Mouse (Mus musculus): ENCODE measurements around the gene Gprc5b. TPM values are rescaled to one million over a fixed set of nuclear protein-coding genes. Genes with fewer than 3 reads are reported as not detected.

The Gprc5b gene
- polyA plus RNA-seq, 1 experiment from 2014 or later: 0.17 TPM

DNA sequence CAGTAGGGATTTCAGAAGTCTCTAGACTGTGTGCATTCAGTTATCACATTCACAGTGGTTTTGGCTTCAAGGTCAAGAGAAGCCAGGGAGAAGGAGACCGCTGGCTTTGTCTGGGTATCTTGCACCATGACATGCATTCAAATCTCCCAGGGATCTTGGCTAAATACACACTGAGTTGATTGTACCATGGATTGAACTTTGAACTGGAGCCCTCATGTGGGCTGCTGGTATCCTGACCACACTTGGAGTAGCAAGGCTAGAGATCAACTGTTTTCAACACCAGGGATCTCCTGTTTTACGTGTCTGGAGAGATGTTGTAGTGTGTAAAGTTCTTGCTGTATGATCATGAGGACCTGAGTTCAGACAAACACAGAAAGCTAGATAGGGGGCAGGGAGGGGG is 4.8 kb upstream of the Gprc5b start:
- 49% methylated on average over 2 of the region's 2 CpGs for WGBS (ENCODE audit: insufficient replicate concordance)
- H3K9me3 ChIP-seq (replicated peaks): no peaks in the 10 kb centered on the region
- H3K9ac ChIP-seq: no peak overlapping the region
- H3K36me3 ChIP-seq (replicated peaks): no peaks in the 10 kb centered on the region
- no peak overlapping the region for H3K4me3 ChIP-seq (replicated peaks)
- no peak overlapping the region for H3K4me2 ChIP-seq
- peaks cover 6% of the 10 kb centered on the region for H3K4me1 ChIP-seq (replicated peaks)
- peaks cover 19% of the 10 kb centered on the region for H3K27me3 ChIP-seq
- H3K27ac ChIP-seq (replicated peaks): no peak overlapping the region
- ATAC-seq (ENCODE audit: insufficient read depth): no peak

- no peak overlapping the region for H3K4me3 ChIP-seq (replicated peaks)
- no peak overlapping the region for H3K4me2 ChIP-seq
- no peak for ATAC-seq (ENCODE audit: insufficient read depth)
Measured at GRCm38 (mm10) chr7:118996137-118996837, 1.3 kb upstream of the Gprc5b start.

DNA sequence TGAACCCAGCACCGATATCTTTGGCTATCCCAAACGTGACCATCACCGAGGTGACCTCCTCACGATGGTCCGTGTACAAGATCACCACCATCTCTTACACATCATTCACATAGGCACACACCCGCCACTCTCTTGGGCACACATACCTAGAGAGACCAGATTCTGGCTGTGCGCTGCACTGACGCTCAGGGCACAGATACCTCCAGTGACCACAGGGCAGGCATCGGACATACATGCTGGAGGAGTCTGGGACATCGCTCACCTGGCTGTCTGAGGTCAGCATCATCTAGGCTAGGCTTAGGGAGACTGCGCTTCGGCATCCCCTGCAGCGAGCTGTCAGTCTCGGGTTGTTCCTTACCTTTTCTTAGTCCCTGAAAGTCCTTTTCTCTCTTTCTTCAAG is 660 bp upstream of the Gprc5b start:
- peak overlapping the region; percentile 65; the same call in 1 of the 2 replicates for H3K4me2 ChIP-seq
- ATAC-seq (ENCODE audit: insufficient read depth): no peak
- H3K9ac ChIP-seq: no peak overlapping the region
- no peaks in the 10 kb centered on the region for H3K36me3 ChIP-seq (replicated peaks)
- no peak overlapping the region for H3K4me3 ChIP-seq (replicated peaks)
- 13% methylated on average over 14 of the region's 14 CpGs for WGBS (ENCODE audit: insufficient replicate concordance)
- peaks cover 18% of the 10 kb centered on the region for H3K4me1 ChIP-seq (replicated peaks)
- no peaks in the 10 kb centered on the region for H3K9me3 ChIP-seq (replicated peaks)
- peaks cover 43% of the 10 kb centered on the region for H3K27me3 ChIP-seq
- H3K27ac ChIP-seq (replicated peaks): no peak overlapping the region

More at GRCm38 (mm10) chr7:118996137-118996837, 1.3 kb upstream of the Gprc5b start:
- Histone ChIP-seq H3K9me3 (replicated peaks) (no peaks in the 10 kb centered on the region), H3K27me3 (peaks cover 43% of the 10 kb centered on the region), H3K9ac (no peak overlapping the region), H3K27ac (replicated peaks) (no peak overlapping the region), H3K36me3 (replicated peaks) (no peaks in the 10 kb centered on the region), H3K4me1 (replicated peaks) (peaks cover 18% of the 10 kb centered on the region)
- WGBS (ENCODE audit: insufficient replicate concordance): 7% methylated on average over 13 of the region's 13 CpGs

DNA sequence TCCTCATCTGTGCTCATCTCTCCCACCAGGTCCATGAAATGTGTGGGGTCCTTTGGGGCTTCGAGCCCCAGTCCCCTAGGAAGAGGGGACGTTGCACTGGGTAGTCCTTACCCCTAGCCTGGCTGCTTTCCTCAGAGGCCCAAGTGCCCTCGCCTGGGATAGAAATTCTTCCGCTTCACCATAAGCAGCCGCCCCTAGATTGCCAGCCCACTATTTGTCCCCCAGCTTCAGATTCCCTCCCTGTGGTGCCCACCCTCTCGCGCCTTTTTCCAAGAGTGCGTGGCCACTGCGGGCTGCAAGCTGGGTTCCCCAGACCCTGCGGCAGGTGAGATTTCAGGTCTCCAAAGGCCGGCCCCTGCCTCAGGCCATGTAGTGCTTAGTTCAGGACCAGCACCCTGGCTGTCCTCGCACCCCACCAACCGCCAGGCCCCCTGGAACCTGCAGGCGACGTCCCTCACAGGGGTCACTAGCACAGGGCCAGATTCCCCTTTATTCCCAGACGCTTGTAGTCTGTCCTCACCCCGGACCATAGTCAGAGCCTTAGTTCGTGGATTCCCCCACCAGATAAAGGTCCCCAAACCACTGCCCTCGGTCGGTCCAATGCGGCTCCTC is 674 bp downstream of the Gprc5b start:
- peak overlapping the region; percentile 15; the same call in 1 of the 2 replicates for H3K9ac ChIP-seq
- no peaks in the 10 kb centered on the region for H3K36me3 ChIP-seq (replicated peaks)
- H3K4me2 ChIP-seq: peak overlapping the region; percentile 65
- H3K4me3 ChIP-seq (replicated peaks): peak overlapping the region; percentile 45
- H3K9me3 ChIP-seq (replicated peaks): no peaks in the 10 kb centered on the region
- H3K27me3 ChIP-seq: peaks cover 43% of the 10 kb centered on the region
- H3K4me1 ChIP-seq (replicated peaks): peaks cover 18% of the 10 kb centered on the region
- H3K27ac ChIP-seq (replicated peaks): no peak overlapping the region
- ATAC-seq (ENCODE audit: insufficient read depth): no peak
- WGBS (ENCODE audit: insufficient replicate concordance): 2% methylated on average over 21 of the region's 21 CpGs

DNA sequence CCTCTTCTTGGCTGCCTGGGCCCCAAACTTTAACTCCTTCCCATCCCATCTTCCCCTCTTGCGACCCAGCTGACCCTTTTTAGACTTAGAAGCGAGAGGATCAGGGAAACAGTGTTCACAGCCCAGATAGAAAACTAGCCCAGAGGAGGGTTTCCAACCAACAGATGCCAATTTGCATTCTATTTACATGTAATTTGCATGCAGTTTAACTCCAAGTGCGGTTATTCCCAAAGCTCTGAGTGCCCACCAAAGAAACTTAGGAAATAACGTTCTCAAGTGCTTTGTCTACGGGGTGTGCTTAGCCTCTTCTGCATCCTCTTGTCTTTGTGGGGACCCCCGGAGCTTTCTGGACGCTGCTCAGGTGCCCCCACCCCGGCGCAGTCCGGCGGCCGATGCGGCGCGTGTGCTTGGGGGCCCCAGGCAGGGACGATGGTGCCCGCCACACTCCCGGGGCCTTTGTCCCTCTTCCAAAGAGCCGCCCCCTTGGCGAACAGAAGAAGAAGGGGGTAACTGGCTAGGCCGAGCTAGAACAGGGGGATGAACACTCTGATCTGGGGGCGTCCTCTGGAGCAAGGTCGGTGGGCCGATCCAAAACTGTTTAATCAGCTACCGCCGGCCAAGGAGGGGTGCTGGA is 1.3 kb downstream of the Gprc5b start:
- peak overlapping the region; percentile 65 for H3K4me2 ChIP-seq
- peaks cover 43% of the 10 kb centered on the region for H3K27me3 ChIP-seq
- H3K27ac ChIP-seq (replicated peaks): no peak overlapping the region
- 3% methylated on average over 26 of the region's 26 CpGs for WGBS (ENCODE audit: insufficient replicate concordance)
- H3K36me3 ChIP-seq (replicated peaks): no peaks in the 10 kb centered on the region
- no peak for ATAC-seq (ENCODE audit: insufficient read depth)
- peaks cover 18% of the 10 kb centered on the region for H3K4me1 ChIP-seq (replicated peaks)
- H3K4me3 ChIP-seq (replicated peaks): peak overlapping the region; percentile 45
- no peaks in the 10 kb centered on the region for H3K9me3 ChIP-seq (replicated peaks)
- H3K9ac ChIP-seq: peak overlapping the region; percentile 15; the same call in 1 of the 2 replicates

DNA sequence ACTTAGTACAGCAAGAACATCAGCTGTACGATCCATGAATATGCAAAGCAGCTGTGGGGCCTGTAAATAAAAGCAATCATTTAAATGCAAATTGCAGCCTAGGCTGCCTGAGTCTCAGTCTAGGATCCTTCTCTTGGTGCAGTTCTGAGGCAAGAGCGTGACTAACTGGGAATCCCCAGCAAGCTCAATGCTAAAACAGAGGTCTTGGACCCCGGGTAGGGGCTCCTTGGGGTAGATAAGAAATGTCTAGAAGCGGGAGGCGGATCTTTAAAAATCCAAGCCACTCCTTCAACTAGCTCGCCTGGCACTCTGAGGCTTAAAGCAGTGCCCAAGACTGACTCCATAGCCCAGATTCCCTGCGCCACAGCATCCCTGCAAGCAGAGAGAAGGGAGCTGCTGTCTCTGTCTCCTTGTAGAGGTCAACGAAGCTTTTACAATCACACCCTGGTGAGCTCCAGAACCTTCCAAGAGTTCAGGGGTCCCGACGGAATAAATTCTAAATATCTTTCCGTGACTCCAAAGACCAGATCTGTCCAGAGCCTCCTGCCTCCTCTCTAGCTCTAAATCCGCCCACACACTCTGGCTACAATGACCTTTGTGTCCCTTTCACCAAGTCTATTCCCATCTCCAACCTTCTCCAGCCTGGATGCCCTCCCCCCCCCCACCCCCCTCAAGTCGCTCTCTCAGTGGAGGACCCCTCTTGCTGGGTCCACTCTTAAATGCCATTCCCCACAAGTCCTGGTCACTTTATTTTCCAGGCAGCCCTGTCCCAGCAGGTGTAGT is 2.2 kb downstream of the Gprc5b start:
- H3K4me1 ChIP-seq (replicated peaks): peaks cover 18% of the 10 kb centered on the region
- WGBS (ENCODE audit: insufficient replicate concordance): 41% methylated on average over 13 of the region's 13 CpGs
- H3K36me3 ChIP-seq (replicated peaks): no peaks in the 10 kb centered on the region
- ATAC-seq (ENCODE audit: insufficient read depth): no peak
- H3K27ac ChIP-seq (replicated peaks): no peak overlapping the region
- H3K4me3 ChIP-seq (replicated peaks): no peak overlapping the region
- no peak overlapping the region for H3K9ac ChIP-seq
- no peak overlapping the region for H3K4me2 ChIP-seq
- no peaks in the 10 kb centered on the region for H3K9me3 ChIP-seq (replicated peaks)
- H3K27me3 ChIP-seq: peaks cover 43% of the 10 kb centered on the region

DNA sequence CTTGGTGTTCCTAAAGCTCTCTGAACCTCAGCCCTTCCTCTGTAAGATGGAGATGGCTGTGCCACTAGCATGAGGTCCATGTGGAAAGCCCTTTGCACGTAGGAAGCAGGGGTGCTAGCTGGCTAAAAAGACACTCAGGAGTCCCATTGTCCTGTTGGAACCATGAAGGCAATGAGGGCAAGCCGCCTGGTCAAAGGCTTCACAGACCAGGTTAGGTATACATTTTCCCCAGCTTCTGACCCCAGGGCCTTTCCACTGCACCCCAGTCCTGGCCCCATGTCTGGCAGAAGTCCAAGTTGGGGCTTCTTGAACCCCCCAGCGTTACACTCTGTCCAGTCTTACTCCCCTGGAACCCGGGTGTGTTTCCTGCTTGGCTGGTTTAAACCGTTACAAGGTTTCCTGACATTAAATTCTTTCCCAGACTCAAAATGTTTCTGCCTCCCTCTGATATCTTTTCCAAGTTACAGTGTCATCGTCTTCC is 2.9 kb downstream of the Gprc5b start:
- no peak for ATAC-seq (ENCODE audit: insufficient read depth)
- H3K9ac ChIP-seq: no peak overlapping the region
- H3K9me3 ChIP-seq (replicated peaks): no peaks in the 10 kb centered on the region
- H3K27me3 ChIP-seq: peaks cover 43% of the 10 kb centered on the region
- H3K36me3 ChIP-seq (replicated peaks): no peaks in the 10 kb centered on the region
- no peak overlapping the region for H3K4me2 ChIP-seq
- no peak overlapping the region for H3K4me3 ChIP-seq (replicated peaks)
- 38% methylated on average over 6 of the region's 6 CpGs for WGBS (ENCODE audit: insufficient replicate concordance)
- peaks cover 18% of the 10 kb centered on the region for H3K4me1 ChIP-seq (replicated peaks)
- H3K27ac ChIP-seq (replicated peaks): no peak overlapping the region

GRCm38 (mm10) chr7:118991341-118991884 is 3.6 kb downstream of the Gprc5b start:
- 46% methylated on average over 4 of the region's 4 CpGs for WGBS (ENCODE audit: insufficient replicate concordance)
- ATAC-seq (ENCODE audit: insufficient read depth): no peak
- H3K27ac ChIP-seq (replicated peaks): no peak overlapping the region

GRCm38 (mm10) chr7:118990282-118990681 is 4.7 kb downstream of the Gprc5b start:
- H3K36me3 ChIP-seq (replicated peaks): no peaks in the 10 kb centered on the region
- no peak overlapping the region for H3K4me2 ChIP-seq
- H3K4me3 ChIP-seq (replicated peaks): no peak overlapping the region
- H3K9ac ChIP-seq: no peak overlapping the region
- H3K9me3 ChIP-seq (replicated peaks): no peaks in the 10 kb centered on the region
- H3K27ac ChIP-seq (replicated peaks): no peak overlapping the region
- H3K27me3 ChIP-seq: peaks cover 29% of the 10 kb centered on the region
- no peak for ATAC-seq (ENCODE audit: insufficient read depth)
- H3K4me1 ChIP-seq (replicated peaks): peaks cover 16% of the 10 kb centered on the region
- 63% methylated on average over 6 of the region's 6 CpGs for whole genome bisulfite sequencing (ENCODE audit: insufficient replicate concordance)

More at GRCm38 (mm10) chr7:118991341-118991884, 3.6 kb downstream of the Gprc5b start:
- peaks cover 18% of the 10 kb centered on the region for H3K4me1 ChIP-seq (replicated peaks)
- no peak overlapping the region for H3K9ac ChIP-seq
- no peak overlapping the region for H3K4me3 ChIP-seq (replicated peaks)
- no peaks in the 10 kb centered on the region for H3K9me3 ChIP-seq (replicated peaks)
- H3K36me3 ChIP-seq (replicated peaks): no peaks in the 10 kb centered on the region
- H3K4me2 ChIP-seq: no peak overlapping the region
- H3K27me3 ChIP-seq: peaks cover 40% of the 10 kb centered on the region

DNA sequence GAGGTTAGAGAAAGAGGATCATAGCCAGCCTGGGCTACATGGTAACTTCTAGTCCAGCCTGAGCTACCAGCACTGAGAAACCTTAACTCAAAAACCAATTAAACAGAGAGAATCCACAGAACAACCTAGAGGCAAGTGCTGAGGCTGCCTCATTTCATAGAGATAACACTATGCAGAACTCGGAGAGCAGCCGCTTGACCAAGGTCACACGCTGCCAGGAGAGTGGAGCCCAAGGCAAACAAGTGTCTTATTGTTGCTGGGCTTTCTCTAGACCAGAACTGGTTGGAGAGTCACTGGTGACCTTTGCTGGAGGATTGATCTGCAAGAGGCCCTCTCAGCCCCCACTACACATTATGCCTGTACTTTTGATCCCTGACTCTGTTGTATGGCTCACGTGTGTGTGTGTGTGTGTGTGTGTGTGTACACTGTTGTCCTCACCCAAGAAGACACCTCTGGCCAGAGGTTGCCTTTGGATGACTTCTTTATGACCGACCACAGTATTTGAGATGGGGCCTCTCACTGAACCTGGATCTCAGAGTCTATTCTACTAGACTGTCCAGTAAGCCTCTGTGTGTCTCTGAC is 5.6 kb downstream of the Gprc5b start:
- Histone ChIP-seq H3K27ac (replicated peaks) (no peak overlapping the region), H3K9me3 (replicated peaks) (no peaks in the 10 kb centered on the region), H3K4me3 (replicated peaks) (no peak overlapping the region), H3K27me3 (peaks cover 20% of the 10 kb centered on the region), H3K36me3 (replicated peaks) (no peaks in the 10 kb centered on the region), H3K9ac (no peak overlapping the region), H3K4me2 (no peak overlapping the region), H3K4me1 (replicated peaks) (peaks cover 7% of the 10 kb centered on the region)
- ATAC-seq (ENCODE audit: insufficient read depth): peak; percentile 25; the same call in 1 of the 2 replicates
- WGBS (ENCODE audit: insufficient replicate concordance): 44% methylated on average over 5 of the region's 5 CpGs

Data from liver, embryonic 15.5 days (tissue).